Mouse (Mus musculus) neural tube, embryonic 10.5 days (tissue): ENCODE measurements around the gene Olfr1420.
"Not testable (repeated sequence)": the region's sequence is repeated elsewhere in the genome, so short reads cannot be mapped to it uniquely, and the experiment has no call there.

Experiments used
- DNase-seq: peaks from one replicate; pipeline ENCODE4 v3.0.0-alpha.2; 2017; ENCODE audit warnings: low spot score; ENCODE audit errors: extremely low spot score

The Olfr1420 gene

DNA sequence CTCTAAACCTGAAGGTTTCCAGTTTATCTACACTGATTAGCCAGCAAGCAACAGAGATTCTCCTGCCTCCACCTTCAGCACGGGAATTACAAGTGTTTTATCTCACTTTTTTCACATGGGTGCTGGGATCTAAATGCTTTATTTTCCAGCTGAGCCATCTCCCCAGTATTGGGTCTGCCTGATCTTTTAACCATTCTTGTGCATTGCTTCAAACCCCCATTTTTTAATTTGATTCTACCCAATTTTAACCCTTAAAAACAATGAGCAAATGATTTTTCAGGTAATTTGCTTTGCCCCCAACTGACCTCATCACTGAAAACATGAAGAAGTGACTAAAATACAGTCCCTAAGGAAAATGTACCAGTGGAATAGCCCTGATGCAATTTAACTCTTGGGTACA, at the start of gene Olfr1420:
Gene Olfr1420 (plus strand): TSS at position 301 of the 400 bp plus-strand sequence.
- DNase-seq, result no peak

DNA sequence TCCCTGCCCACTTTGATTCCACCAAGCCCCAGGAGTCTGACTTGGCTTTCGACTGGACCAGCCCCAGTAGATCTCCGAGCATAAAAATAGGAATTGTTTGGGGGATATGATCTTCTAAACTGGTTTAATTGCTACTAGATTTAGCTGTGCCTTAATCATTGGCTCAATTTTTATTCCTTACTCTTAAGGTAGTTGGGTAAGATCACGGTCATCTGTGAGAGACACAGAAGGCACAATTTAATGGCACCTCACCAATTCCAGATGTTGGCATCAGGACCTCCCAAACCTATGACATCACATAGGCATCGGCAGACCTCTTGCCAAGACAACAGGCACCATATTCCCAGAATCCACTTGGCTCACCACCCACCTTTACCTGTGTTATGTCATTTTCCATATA, 47.2 kb upstream of the Olfr1420 start, which contains the start of gene Olfr1417:
Gene Olfr1417 (minus strand): TSS at position 101 of the 400 bp plus-strand sequence.
- DNase-seq, result no peak

DNA sequence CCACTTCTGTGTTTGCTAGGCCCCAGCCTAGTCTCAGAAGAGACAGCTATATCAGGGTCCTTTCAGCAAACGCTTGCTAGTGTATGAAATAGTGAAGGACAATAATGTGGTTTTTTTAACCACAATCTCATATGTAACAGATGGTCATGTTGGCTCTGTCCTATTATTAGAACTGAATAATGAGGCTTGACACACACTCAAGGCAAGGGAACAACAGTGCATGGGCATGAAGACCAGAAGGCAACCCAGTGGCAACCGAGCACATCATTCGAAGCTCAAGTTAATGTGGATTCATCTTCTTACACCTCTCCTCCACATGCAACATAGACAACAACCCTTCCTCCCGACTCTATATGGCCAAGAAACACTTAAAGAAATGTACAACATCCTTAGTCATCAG, 40.0 kb upstream of the Olfr1420 start:
- no peak for DNase-seq

DNA sequence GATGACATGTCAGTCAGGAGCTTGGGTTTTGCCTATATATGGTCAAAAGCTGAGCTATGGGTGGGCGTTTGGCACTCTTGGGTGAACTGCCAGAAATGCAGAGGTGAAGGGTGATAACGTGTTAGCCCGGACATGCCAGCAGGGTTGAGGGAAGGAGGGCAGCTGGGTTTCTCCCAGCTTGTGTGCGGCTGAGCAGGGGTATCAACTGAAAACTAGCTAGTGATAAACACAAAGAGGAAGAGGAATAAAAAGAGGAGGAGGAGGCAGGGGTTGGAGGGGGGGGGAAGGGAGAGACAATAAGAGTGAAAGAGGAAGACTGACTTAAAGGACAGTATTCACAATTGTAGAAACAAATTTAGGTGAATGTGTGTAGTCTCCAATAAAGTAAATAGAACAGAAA, 33.7 kb upstream of the Olfr1420 start:
- no peak for DNase-seq

DNA sequence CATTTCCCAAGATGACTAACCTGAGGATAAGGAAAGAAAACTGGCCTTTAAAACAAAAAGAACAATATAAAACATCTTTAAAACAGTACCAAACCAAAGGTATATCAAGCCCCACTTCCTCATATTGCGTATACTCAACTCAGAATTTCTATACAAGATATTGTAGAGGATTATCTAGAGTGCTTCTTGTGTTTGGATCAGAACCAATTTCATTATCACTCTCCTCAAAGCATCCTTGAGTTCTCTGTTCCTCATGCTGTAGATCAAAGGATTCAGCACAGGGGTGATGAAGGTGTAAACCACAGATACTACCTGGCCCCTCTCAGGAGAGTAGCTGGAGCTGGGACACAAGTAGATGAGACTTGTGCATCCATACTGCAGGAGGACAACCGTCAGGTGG, 31.5 kb upstream of the Olfr1420 start:
- DNase-seq, result no peak

DNA sequence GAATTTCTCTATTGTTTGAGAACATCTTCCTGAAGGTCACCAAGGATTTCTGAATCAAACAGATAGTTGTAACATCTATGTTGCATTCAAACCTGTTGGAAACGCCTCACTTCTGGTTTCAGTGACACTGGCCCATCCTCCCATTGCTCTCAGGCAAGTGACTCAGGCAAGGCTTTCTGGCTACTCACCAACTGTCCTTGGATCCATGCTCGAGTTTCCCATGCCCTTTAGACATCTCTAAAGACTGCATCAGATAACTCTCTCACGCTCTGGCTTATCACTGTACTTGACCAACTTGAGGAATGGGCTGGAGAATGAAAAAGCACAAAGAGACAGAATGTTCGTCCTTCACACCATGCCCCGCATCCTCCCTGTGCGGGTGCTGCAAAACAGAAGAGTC, 29.9 kb upstream of the Olfr1420 start:
- DNase-seq, result no peak

DNA sequence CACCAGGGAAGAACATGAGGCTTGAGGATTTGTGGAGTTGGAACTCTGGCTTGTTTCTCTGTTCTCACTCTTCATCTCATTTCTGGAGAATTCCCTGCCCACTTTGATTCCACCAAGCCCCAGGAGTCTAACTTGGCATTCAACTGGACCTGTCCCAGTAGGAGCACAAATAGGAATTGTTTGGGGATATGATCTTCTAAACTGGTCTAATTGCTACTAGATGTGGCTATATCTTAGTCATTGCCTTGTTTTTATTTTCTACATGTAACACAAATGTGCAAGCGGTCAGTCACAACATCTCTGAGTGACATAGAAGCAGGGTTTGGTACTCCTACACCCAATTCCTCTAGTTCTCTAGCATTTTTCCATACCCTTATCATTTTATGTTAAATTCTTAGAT, 25.4 kb upstream of the Olfr1420 start, which contains the start of gene Olfr1418:
Gene Olfr1418 (minus strand): TSS at position 101 of the 400 bp plus-strand sequence.
- no peak for DNase-seq

DNA sequence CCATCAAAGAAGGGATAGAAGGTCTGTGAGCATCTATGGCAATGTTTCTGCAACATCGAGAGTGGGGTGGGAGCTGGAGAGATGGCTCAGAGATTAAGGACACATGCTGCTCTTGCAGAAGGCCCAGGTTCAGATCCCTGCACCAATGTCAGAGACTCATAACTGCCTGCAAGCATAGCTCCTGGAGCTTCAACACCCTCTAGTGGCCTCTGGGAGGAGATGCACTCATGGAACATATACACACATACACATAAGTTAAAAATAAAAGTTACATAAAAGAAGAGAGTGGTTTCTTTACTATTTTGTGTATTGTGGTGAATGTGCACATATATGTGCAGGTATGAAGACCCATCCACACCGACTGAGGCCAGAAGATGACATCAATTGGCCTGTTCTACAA, 18.5 kb upstream of the Olfr1420 start:
- DNase-seq, result no peak

DNA sequence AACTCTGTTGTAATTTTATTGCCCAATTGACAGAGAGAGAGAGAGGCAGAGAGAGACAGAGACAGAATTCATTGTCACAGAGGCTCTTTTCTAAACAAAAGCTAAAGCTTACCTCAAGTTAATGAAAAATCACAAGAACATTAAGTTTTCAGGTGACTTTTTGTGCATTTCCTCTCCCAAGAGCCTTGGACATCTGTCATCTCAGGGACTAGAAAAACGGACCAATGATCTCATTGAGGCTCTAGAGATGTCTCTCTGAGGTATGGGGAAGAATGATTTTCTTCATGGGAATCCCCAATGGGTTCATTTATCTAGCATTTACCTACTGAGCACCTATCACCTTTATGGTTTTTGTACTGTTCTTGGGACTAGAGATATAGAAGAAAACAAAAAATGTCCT, 11.4 kb upstream of the Olfr1420 start, which contains the start of gene Olfr1419:
Gene Olfr1419 (minus strand): TSS at position 101 of the 400 bp plus-strand sequence.
- no peak for DNase-seq

DNA sequence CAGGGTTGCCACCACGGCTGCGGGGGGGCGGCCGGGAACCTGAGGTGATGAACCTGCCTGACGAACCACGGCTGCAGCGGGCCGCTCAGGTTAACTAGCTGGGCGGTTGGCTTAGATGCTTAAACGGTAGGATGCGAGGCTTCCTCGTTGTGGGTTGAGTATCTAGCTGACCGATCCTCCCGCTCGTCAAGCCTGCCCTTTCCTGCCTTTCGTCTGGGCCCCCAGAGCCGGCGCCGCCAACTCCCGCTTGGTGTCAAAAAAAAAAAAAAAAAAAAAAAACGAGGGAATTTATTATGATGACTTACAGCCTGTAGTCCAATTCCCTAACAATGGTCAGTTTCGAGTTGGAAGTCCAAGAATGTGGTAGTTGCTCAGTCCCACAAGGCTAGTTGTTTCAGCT, 8.0 kb upstream of the Olfr1420 start:
- DNase-seq, result not testable (repeated sequence)

DNA sequence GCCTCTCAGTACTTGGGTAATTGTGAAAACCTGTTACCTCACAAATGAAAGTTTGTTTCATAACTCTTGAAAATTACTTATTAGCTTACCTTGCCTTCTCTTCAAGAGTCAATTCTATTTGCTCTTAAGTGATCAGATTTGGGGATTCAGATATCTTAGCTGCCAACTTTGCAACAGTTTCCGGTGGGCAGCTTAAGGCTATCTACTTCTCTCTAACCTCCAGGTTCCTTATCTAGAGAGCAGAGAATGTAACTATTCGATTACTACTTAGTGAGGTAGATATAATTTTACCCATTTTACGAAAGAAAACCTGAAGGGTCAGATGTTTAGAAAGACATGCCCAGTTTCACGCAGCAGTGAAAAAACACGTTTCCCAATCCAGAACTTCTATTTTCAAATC, 24.7 kb downstream of the Olfr1420 start:
- no peak for DNase-seq

DNA sequence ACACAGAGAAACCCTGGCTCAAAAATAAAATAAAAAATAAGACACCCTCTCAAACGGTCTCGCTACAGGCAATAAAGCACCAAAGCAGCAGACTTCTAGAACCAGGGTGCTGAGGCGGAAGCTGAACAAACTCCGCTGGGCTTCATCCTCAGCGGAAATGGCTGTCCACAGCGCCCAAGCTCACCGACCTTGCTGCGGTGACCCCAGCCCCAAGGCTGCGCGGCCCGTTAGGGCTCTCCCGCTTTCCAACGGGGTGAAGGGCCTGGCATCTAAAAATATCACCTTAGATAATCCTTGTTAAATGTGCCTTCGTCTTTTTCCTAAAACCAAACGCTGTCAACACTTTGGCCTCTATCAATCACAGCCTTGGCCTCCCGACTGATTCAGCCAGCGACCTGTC, 25.2 kb downstream of the Olfr1420 start:
- no peak for DNase-seq

DNA sequence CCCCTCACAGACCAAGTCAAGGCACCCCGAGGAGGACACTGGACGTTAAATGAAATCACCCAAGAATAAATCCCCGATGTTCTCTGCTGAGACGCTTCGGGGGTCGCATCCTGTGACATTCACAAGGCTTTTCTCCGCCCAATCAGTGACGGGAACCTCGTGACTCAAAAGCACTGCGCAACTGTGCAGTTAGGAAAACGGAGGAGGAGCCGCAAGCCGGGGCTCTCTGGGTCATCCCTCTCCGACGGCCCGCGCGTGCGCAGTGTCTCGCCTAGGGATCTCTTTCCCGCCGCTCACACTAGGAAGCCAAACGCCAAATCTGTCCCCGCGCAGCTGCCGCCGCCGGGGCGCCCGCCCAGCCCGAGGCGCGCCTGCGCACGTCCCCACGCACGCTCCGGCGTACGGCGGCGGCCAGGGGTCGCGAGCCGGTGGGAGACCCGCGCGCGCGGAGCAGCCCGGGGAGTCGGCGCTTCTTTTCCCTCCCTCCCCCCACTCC, 25.7 kb downstream of the Olfr1420 start, which contains the start of gene Patl1:
Gene Patl1 (plus strand): TSS at position 363 of the 496 bp plus-strand sequence.
- DNase-seq, result peak; percentile 96

DNA sequence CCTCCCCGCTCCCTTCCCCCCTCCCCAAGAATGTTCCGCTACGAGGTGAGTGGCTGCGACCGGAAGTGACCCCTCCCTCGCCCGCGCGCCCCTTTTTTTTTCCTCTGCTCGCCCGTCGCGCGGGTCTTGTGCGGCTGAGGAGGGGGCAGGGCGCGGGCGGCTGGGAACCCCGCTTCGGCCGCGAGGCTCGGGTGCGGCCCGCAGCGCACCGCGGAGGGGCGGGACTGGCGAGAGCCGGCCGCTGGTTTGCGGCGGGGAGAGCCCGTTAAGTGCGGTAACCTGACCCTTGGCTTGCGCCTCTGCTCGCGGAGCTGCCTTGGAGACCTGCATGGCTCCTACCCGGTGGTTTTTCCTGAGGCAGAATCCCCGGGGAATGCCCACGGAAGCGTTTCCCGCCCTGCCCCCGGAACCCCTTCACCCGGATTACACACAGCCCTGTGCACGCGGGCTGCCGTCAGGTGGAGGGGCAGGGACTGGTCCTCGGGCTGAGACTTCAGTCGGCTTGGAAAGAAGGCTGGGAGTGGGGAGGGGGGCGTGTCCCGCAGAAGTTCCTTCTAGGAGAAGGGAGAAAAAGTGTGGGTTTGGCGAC, 26.3 kb downstream of the Olfr1420 start:
- no peak for DNase-seq

DNA sequence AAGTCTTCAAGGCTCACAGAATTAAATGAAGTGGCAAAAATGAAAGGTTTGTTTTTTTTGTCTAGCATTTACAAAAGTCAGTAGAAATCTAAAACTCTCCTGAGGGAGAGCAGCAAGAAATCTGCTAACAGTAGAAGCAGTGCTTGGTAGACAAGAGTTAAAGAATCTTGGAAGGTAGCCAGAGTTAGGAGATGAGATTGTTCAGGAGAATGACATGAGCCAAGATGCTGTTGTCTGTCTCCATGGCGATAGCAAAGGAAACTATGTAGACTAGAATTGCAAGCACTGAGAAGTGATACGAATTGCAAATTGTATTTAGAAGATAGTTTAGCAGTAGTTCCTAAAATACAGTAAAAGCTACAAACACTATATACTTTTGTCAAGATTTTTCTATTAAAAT, 29.4 kb downstream of the Olfr1420 start:
- DNase-seq, result no peak

DNA sequence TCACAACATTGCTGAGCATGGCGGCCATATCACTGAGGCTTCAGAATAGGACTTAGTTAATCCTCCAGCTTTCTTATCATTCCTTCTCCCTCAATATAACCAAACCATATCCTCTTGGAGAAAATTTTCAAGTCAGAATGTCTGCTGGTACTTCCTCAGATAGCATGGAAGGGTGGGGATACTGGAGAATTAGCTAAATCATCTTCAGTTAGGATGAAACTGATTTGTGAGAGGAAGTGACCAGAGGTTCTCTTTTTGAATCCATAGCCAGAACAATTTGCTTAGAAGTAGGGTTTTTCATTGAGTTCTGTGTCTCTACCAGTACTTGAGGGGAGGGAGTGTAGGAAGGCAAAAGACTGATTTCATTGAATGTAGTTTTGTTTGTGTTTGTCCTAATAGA, 35.7 kb downstream of the Olfr1420 start:
- DNase-seq, result no peak

DNA sequence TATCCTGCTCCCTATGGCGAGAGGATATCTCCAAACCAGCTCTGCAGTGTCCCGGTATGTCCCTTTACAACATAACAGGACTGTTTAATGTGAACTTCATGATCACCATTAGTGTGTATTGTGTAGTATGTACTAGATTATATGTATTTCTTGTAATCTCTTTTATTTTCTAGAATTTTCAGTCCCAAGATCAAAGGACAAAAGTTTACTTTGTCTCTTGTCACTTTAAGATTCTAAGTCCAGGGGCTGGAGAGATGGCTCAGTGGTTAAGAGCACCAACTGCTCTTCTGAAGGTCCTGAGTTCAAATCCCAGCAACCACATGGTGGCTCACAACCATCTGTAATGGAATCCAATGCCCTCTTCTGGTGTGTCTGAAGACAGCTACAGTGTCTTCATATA, 36.1 kb downstream of the Olfr1420 start:
- DNase-seq, result not testable (repeated sequence)

DNA sequence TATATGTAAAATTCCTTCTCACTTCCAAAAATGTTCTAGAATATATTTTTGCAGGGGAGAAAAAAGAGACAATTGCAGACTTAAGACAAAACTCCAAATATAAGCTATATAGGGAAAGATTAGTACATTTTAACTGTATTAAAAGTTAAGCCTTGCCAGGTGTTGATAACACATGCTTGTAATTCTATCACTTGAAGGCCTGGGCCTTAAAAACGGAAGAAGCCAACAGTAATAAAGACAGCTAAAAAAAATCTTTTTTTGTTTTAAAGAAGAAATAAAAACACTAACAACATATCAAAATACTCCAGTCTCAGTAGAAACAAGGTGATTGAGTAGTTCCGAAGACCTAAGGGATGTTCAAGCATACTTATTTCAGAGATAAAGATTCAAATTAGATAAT, 40.0 kb downstream of the Olfr1420 start:
- DNase-seq, result no peak

DNA sequence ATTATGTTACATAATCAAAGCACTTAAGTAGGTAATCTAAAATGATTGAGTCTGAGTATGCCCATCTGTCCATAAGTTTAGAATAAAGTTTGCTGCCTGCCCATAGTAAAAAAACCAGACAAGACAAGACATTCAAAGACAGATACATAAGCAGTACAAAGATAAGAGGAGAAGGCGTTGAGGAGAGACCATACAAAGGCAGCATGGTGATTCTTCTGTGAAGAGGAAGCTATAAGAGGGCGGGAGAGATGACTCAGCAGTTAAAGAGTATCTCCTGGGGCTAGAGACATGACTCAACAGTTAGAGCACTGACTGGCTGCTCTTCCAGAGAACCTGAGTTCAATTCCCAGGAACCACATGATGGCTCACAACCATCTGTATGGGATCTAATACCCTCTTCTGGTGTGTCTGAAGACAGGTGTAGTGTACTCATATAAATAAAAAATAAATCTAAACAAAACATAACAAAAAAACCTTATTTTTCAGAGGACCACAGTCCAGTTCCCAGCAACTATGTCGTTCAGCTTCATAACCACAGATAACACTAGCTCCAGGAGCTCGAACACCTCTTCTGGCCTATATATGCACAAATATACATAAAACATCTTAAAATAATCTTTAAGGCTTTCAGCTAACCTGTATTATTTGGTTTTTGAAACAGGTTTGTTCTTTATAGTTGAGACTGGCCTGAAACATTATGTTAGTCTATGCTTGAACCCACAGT, 41.8 kb downstream of the Olfr1420 start:
- DNase-seq, result no peak

DNA sequence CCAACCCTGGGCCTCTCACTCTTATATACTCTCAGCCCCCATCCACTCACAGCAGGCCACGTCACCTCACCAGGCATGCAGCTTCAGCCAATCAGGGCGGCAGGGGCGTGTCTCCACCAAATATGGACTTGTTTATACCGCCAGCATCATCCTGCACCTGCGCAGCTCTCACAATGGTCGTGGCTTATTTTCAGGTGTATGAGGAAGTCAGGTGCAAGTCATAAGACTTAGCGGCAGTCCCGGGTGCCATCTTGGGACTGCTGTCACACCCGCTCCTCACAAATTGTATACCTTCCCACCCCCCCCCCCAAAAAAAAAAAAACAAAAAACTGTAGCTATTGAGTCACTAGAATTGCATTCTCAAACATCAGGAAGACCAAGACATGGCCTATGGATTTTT, 60.1 kb downstream of the Olfr1420 start:
- DNase-seq, result not testable (repeated sequence)
